Mouse (Mus musculus): Measurements from ENCODE around the gene Scyl2.

- TF ChIP-seq GATA1 (IDR thresholded peaks at IDR 0.05; ENCODE audit: borderline replicate concordance, low read length) (no peak), FLI1 (IDR thresholded peaks at IDR 0.05; ENCODE audit: low read length) (no peak)
Measured at GRCm38 (mm10) chr10:89630564-89630963, 55.5 kb downstream of the Scyl2 start.
